Mouse (Mus musculus) C2C12 (cell line): Measurements from ENCODE around the gene Gm8677.
"Not testable (repeated sequence)": the region's sequence is repeated elsewhere in the genome, so short reads cannot be mapped to it uniquely, and the experiment has no call there.

Experiments used
- CEBPB ChIP-seq: IDR thresholded peaks from one replicate; pipeline ENCODE4 v1.6.1; 2011; ENCODE audit warnings: low read depth, mild to moderate bottlenecking, control low read depth, moderate library complexity
- CTCF ChIP-seq: IDR thresholded peaks from one replicate; pipeline ENCODE4 v1.5.1; 2011; ENCODE audit not compliant: control insufficient read depth, insufficient read depth, insufficient read length
- FOSL1 ChIP-seq: IDR thresholded peaks from one replicate; pipeline ENCODE4 v1.8.0; 2011; ENCODE audit warnings: mild to moderate bottlenecking, low read length; ENCODE audit not compliant: poor library complexity, insufficient read depth, severe bottlenecking
- MAX ChIP-seq: IDR thresholded peaks from one replicate; pipeline ENCODE4 v1.6.1; 2011; ENCODE audit warnings: mild to moderate bottlenecking, control low read depth
- MYOD1 ChIP-seq: IDR thresholded peaks from one replicate; pipeline ENCODE4 v1.6.1; 2011; ENCODE audit warnings: low read depth; ENCODE audit not compliant: control insufficient read depth, insufficient read length
- USF1 ChIP-seq: IDR thresholded peaks from one replicate; pipeline ENCODE4 v1.6.1; 2011; ENCODE audit warnings: low read depth, mild to moderate bottlenecking, control low read depth, moderate library complexity

DNA sequence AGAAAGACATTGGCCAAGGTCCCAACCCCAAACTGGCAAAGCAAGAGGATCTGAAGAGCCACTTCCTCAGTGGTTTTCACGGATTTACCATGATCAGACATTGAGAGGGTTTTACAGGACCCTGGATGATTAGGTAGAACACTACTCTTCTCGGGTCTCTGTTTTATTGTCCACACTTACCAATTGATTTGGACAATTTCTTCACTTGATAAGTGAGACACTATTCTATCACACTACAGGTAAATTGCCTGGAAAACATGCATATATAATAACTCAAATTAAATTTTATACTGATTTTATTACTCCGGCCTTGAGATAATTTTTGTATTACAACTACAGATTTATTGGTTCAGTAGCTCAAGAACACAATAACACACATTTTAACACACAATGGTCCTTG lies 35.1 kb downstream of the Gm8677 start, which contains the start of gene Vmn1r151:
- TF ChIP-seq MAX, CTCF, CEBPB, FOSL1, USF1, MYOD1: not testable (repeated sequence)
